Mouse (Mus musculus) ES-CJ7 (cell line): ENCODE measurements around the gene Chchd4.
A peak's percentile ranks its signal among the peaks of the same experiment; 100 is the strongest.

Source experiments
- DNase-seq: peaks from one replicate; pipeline ENCODE4 v3.0.0; 2011; ENCODE audit warnings: low read depth, low spot score

The Chchd4 gene

GRCm38 (mm10) chr6:91472868-91473804 lies at the start of gene Chchd4, which contains the start of gene Tmem43:
TSS of gene Chchd4 (minus strand) at chr6:91473546.
TSS of gene Tmem43 (plus strand) at chr6:91473703.
- peak; percentile 100 for DNase-seq

- DNase-seq = no peak
Measured at GRCm38 (mm10) chr6:91522816-91523215, 49.5 kb upstream of the Chchd4 start.

GRCm38 (mm10) chr6:91518454-91519020 lies 45.2 kb upstream of the Chchd4 start:
- no peak for DNase-seq

- peak; percentile 98 for DNase-seq
Measured at GRCm38 (mm10) chr6:91515545-91516449, 42.5 kb upstream of the Chchd4 start, which contains the start of the genes Xpc and Lsm3. TSS of gene Xpc (minus strand) at chr6:91515888. TSS of gene Lsm3 (plus strand) at chr6:91515928.

GRCm38 (mm10) chr6:91514737-91515362 lies 41.5 kb upstream of the Chchd4 start:
- DNase-seq = no peak

- no peak for DNase-seq
Measured at GRCm38 (mm10) chr6:91514135-91514534, 40.8 kb upstream of the Chchd4 start.

DNA sequence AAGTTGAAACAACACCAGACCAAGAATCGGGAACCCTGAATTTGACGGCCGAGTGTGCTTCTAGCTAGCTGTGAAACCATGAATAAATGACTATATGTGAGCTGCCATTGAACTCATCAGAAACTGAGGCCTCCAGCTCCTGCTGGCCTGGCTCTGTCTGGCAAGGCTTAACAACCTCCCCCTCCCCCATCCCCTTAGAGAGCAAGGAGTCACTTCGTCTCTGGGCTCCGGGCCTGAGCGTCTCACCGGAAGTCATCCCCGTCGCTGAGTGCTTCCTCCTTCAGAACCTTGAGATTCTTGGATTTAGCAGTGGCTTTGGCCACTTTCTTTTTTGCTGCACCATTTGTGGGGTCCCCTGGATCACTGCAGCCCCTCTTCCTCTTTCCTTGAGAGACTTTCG lies 36.9 kb upstream of the Chchd4 start:
- DNase-seq = peak; percentile 34

DNA sequence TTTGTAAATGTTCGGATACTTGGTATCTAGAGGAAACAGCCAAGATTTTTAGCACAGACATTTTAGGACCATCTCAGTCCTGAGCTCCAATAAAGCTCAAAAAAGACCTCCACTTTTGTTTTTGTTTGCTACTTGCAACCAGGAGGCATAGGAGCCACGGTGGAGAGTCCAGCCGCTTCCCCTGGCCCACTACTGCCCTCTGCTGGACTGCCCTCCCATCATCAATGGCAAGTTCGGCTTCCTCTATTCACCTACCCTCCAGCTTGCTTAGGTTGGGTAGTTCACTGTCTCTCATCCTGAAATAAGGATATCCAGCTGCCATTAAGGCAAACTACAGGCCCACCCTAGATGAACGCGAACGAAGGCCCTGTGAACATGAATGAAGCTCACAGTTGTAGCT lies 36.0 kb upstream of the Chchd4 start:
- DNase-seq = peak; percentile 64

DNA sequence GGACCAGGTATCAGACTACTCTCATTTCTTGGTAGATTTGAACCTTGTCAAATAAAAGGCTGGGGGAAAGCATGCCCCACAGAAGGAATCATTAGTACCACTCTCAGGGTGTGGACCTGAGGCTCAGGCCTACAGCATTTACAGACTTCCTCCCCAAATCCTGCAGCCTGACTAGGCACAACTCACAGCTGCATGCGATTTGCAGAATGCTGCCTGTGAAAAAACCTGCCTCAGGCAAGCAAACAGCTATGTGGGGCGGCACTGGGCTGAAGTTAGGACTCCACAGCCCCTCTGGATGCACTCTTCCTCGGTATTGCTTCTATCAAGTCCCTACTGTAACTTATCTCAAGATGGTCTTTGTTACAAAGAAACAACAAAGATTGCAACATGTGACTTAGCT lies 34.7 kb upstream of the Chchd4 start:
- no peak for DNase-seq

GRCm38 (mm10) chr6:91506036-91506435 lies 32.7 kb upstream of the Chchd4 start:
- no peak for DNase-seq

DNA sequence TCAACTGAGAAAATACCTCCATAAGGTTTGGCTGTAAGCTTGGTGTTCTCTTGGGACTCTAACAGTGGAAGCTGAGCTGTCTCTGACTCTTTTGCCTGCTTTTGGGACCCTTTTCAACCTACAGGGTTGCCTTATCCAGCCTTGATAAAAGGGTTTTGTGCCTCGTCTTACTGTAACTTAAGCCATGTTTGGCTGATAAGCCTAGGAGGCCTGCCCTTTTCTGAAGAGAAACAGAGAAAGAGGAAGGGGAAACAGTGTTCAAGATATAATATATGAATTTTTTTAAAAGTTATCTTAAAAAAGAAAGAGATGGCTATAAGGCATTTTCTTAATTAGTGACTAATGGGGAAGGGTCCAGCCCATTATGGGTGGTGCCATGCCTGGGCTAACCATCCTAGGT lies 30.0 kb upstream of the Chchd4 start:
- DNase-seq = no peak

DNA sequence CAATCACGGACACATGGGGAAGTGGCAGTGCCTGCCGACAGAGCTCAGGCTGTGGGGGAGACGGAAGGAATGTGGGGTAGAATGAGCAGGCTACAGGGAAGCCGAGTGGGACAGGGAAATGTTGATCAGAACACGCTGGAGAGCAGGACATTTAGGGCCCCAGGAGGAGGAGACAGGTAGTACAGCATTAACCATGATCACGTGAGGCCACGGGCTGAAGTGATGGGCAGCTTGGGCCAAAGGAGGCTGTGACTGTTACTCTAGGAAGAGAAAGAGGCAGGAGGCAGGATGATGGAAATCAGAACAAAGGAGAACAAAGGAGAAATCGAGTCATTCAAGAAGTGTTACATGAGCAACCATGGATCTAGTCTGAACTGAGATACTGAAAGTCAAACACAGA lies 21.2 kb upstream of the Chchd4 start:
- DNase-seq = no peak

GRCm38 (mm10) chr6:91493053-91493452 lies 19.7 kb upstream of the Chchd4 start:
- DNase-seq = no peak

GRCm38 (mm10) chr6:91491004-91491403 lies 17.7 kb upstream of the Chchd4 start:
- no peak for DNase-seq

GRCm38 (mm10) chr6:91489872-91490271 lies 16.5 kb upstream of the Chchd4 start:
- no peak for DNase-seq

GRCm38 (mm10) chr6:91488496-91489212 lies 15.3 kb upstream of the Chchd4 start:
- DNase-seq = no peak

GRCm38 (mm10) chr6:91486736-91487453 lies 13.5 kb upstream of the Chchd4 start:
- DNase-seq = no peak

GRCm38 (mm10) chr6:91483371-91483770 lies 10.0 kb upstream of the Chchd4 start:
- no peak for DNase-seq

DNA sequence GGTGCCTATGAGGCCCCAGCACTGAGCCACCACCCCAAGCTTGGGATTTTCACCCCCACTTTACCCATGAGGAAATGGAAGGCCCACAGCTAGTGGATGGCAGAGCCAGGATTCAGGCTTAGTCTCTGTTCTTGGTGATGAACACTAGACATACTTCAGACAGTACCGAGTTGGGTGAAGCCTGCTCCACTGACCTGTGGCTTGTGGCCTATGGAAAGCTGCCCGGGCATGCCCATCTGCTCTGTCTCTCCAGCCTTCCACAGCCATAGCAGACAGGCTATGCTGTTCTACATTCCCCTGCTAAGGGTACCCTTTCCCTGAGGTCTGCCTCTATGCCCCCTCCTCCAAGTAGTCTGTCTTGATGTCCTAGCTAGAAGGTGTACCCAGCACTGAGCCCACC lies 3.2 kb upstream of the Chchd4 start:
- DNase-seq = peak; percentile 33
